Mouse (Mus musculus): ENCODE data around the gene Mrpl24. TPM values are rescaled to one million over a fixed set of nuclear protein-coding genes. Genes with fewer than 3 reads are reported as not detected.

Mrpl24 gene
- polyA plus RNA-seq, 1 experiment from 2014 or later = 53.5 TPM

- H3K27ac ChIP-seq = no peak overlapping the region
- 90% methylated on average over 2 of the region's 2 CpGs for WGBS
- no peaks in the 10 kb centered on the region for H3K9me3 ChIP-seq (ENCODE audit: control insufficient read depth, low read length)
- H3K4me2 ChIP-seq (replicated peaks) = no peak overlapping the region
- no peak overlapping the region for H3K9ac ChIP-seq
- no peak overlapping the region for H3K4me3 ChIP-seq (replicated peaks; ENCODE audit: low read length)
- peaks cover 26% of the 10 kb centered on the region for H3K4me1 ChIP-seq (replicated peaks; ENCODE audit: control insufficient read depth, insufficient read depth, low read length)
- H3K36me3 ChIP-seq (replicated peaks; ENCODE audit: control insufficient read depth, insufficient read depth) = peaks cover 60% of the 10 kb centered on the region
- no peaks in the 10 kb centered on the region for H3K27me3 ChIP-seq (ENCODE audit: control insufficient read depth, insufficient read depth, low read length)
- DNase-seq (ENCODE audit: low spot score) = no peak
- ATAC-seq (ENCODE audit: low FRiP score) = no peak
Measured at GRCm38 (mm10) chr3:87942471-87942870, 23.2 kb downstream of the Mrpl24 start.

- no peak overlapping the region for H3K9ac ChIP-seq
- 84% methylated on average over 7 of the region's 7 CpGs for WGBS
- H3K27ac ChIP-seq = no peak overlapping the region
- ATAC-seq (ENCODE audit: low FRiP score) (no peak), DNase-seq (ENCODE audit: low spot score) (no peak)
- no peaks in the 10 kb centered on the region for H3K9me3 ChIP-seq (ENCODE audit: control insufficient read depth, low read length)
- no peak overlapping the region for H3K4me2 ChIP-seq (replicated peaks)
- peaks cover 37% of the 10 kb centered on the region for H3K4me1 ChIP-seq (replicated peaks; ENCODE audit: control insufficient read depth, insufficient read depth, low read length)
- H3K27me3 ChIP-seq (ENCODE audit: control insufficient read depth, insufficient read depth, low read length) = no peaks in the 10 kb centered on the region
- H3K36me3 ChIP-seq (replicated peaks; ENCODE audit: control insufficient read depth, insufficient read depth) = peaks cover 49% of the 10 kb centered on the region
- H3K4me3 ChIP-seq (replicated peaks; ENCODE audit: low read length) = no peak overlapping the region
Measured at GRCm38 (mm10) chr3:87943586-87943985, 24.3 kb downstream of the Mrpl24 start.

- H3K27ac ChIP-seq = no peak overlapping the region; the same call in 1 of the 2 replicates
- peaks cover 51% of the 10 kb centered on the region for H3K4me1 ChIP-seq (replicated peaks; ENCODE audit: control insufficient read depth, insufficient read depth, low read length)
- peaks cover 34% of the 10 kb centered on the region for H3K36me3 ChIP-seq (replicated peaks; ENCODE audit: control insufficient read depth, insufficient read depth)
- 4% methylated on average over 4 of the region's 4 CpGs for WGBS
- peak overlapping the region; percentile 36; the same call in 1 of the 2 replicates for H3K9ac ChIP-seq
- no peak overlapping the region for H3K4me3 ChIP-seq (replicated peaks; ENCODE audit: low read length)
- no peak overlapping the region for H3K4me2 ChIP-seq (replicated peaks)
- H3K27me3 ChIP-seq (ENCODE audit: control insufficient read depth, insufficient read depth, low read length) = no peaks in the 10 kb centered on the region
- no peak for DNase-seq (ENCODE audit: low spot score)
- peak; percentile 47; the same call in 1 of the 2 replicates for ATAC-seq (ENCODE audit: low FRiP score)
- no peaks in the 10 kb centered on the region for H3K9me3 ChIP-seq (ENCODE audit: control insufficient read depth, low read length)
Measured at GRCm38 (mm10) chr3:87944838-87945600, 25.7 kb downstream of the Mrpl24 start.

GRCm38 (mm10) chr3:87945781-87946540 lies 26.7 kb downstream of the Mrpl24 start:
- no peaks in the 10 kb centered on the region for H3K27me3 ChIP-seq (ENCODE audit: control insufficient read depth, insufficient read depth, low read length)
- WGBS = 15% methylated on average over 12 of the region's 12 CpGs
- 0 out of 2 replicates have a peak overlapping the region, but pooled peaks have one; percentile 28 for H3K9ac ChIP-seq
- H3K36me3 ChIP-seq (replicated peaks; ENCODE audit: control insufficient read depth, insufficient read depth) = peaks cover 25% of the 10 kb centered on the region
- H3K4me3 ChIP-seq (replicated peaks; ENCODE audit: low read length) = no peak overlapping the region
- no peak for ATAC-seq (ENCODE audit: low FRiP score)
- no peak for DNase-seq (ENCODE audit: low spot score)
- H3K9me3 ChIP-seq (ENCODE audit: control insufficient read depth, low read length) = no peaks in the 10 kb centered on the region
- H3K4me1 ChIP-seq (replicated peaks; ENCODE audit: control insufficient read depth, insufficient read depth, low read length) = peaks cover 53% of the 10 kb centered on the region
- H3K27ac ChIP-seq = 0 out of 2 replicates have a peak overlapping the region, but pooled peaks have one; percentile 14
- no peak overlapping the region for H3K4me2 ChIP-seq (replicated peaks)

- 0% methylated on average over 1 of the region's 1 CpGs for WGBS
- H3K27me3 ChIP-seq (ENCODE audit: control insufficient read depth, insufficient read depth, low read length) = no peaks in the 10 kb centered on the region
- peaks cover 53% of the 10 kb centered on the region for H3K4me1 ChIP-seq (replicated peaks; ENCODE audit: control insufficient read depth, insufficient read depth, low read length)
- H3K4me3 ChIP-seq (replicated peaks; ENCODE audit: low read length) = no peak overlapping the region
- 0 out of 2 replicates have a peak overlapping the region, but pooled peaks have one; percentile 14 for H3K27ac ChIP-seq
- peaks cover 20% of the 10 kb centered on the region for H3K36me3 ChIP-seq (replicated peaks; ENCODE audit: control insufficient read depth, insufficient read depth)
- H3K9ac ChIP-seq = 0 out of 2 replicates have a peak overlapping the region, but pooled peaks have one; percentile 28
- ATAC-seq (ENCODE audit: low FRiP score) = no peak
- no peak for DNase-seq (ENCODE audit: low spot score)
- no peaks in the 10 kb centered on the region for H3K9me3 ChIP-seq (ENCODE audit: control insufficient read depth, low read length)
- H3K4me2 ChIP-seq (replicated peaks) = no peak overlapping the region
Measured at GRCm38 (mm10) chr3:87946541-87946860, 27.2 kb downstream of the Mrpl24 start.

- Histone ChIP-seq H3K27me3 (ENCODE audit: control insufficient read depth, insufficient read depth, low read length) (no peaks in the 10 kb centered on the region), H3K36me3 (replicated peaks; ENCODE audit: control insufficient read depth, insufficient read depth) (peaks cover 13% of the 10 kb centered on the region; the same call in 1 of the 2 replicates), H3K4me3 (replicated peaks; ENCODE audit: low read length) (peak overlapping the region; percentile 28), H3K4me2 (replicated peaks) (peak overlapping the region; percentile 63), H3K9me3 (ENCODE audit: control insufficient read depth, low read length) (no peaks in the 10 kb centered on the region), H3K4me1 (replicated peaks; ENCODE audit: control insufficient read depth, insufficient read depth, low read length) (peaks cover 58% of the 10 kb centered on the region), H3K9ac (peak overlapping the region; percentile 49), H3K27ac (no peak overlapping the region)
- WGBS = 4% methylated on average over 26 of the region's 26 CpGs
- no peak for DNase-seq (ENCODE audit: low spot score)
- ATAC-seq (ENCODE audit: low FRiP score) = no peak
Measured at GRCm38 (mm10) chr3:87947056-87947810, 27.9 kb downstream of the Mrpl24 start.

- no peak; the same call in 1 of the 2 replicates for ATAC-seq (ENCODE audit: low FRiP score)
- H3K36me3 ChIP-seq (replicated peaks; ENCODE audit: control insufficient read depth, insufficient read depth) = peaks cover 8% of the 10 kb centered on the region; the same call in 1 of the 2 replicates
- no peaks in the 10 kb centered on the region for H3K27me3 ChIP-seq (ENCODE audit: control insufficient read depth, insufficient read depth, low read length)
- peak overlapping the region; percentile 28 for H3K4me3 ChIP-seq (replicated peaks; ENCODE audit: low read length)
- DNase-seq (ENCODE audit: low spot score) = no peak
- H3K4me2 ChIP-seq (replicated peaks) = peak overlapping the region; percentile 63
- peaks cover 63% of the 10 kb centered on the region for H3K4me1 ChIP-seq (replicated peaks; ENCODE audit: control insufficient read depth, insufficient read depth, low read length)
- WGBS = 0% methylated on average over 13 of the region's 17 CpGs
- H3K9ac ChIP-seq = peak overlapping the region; percentile 49
- no peaks in the 10 kb centered on the region for H3K9me3 ChIP-seq (ENCODE audit: control insufficient read depth, low read length)
- no peak overlapping the region for H3K27ac ChIP-seq
Measured at GRCm38 (mm10) chr3:87947811-87948199, 28.5 kb downstream of the Mrpl24 start.

GRCm38 (mm10) chr3:87948378-87949265 lies 29.3 kb downstream of the Mrpl24 start, which contains the start of gene Crabp2:
Gene Crabp2, plus strand, starts transcription at chr3:87948666.
- peaks cover 5% of the 10 kb centered on the region; the same call in 1 of the 2 replicates for H3K36me3 ChIP-seq (replicated peaks; ENCODE audit: control insufficient read depth, insufficient read depth)
- peak within 1 kb of the TSS; percentile 49 for H3K9ac ChIP-seq
- 0 out of 2 replicates have a peak within 1 kb of the TSS, but pooled peaks have one; percentile 17 for H3K27ac ChIP-seq
- no peaks in the 10 kb centered on the region for H3K9me3 ChIP-seq (ENCODE audit: control insufficient read depth, low read length)
- H3K27me3 ChIP-seq (ENCODE audit: control insufficient read depth, insufficient read depth, low read length) = no peaks in the 10 kb centered on the region
- DNase-seq (ENCODE audit: low spot score) (no peak), ATAC-seq (ENCODE audit: low FRiP score) (peak; percentile 7; the same call in 1 of the 2 replicates)
- peaks cover 64% of the 10 kb centered on the region for H3K4me1 ChIP-seq (replicated peaks; ENCODE audit: control insufficient read depth, insufficient read depth, low read length)
- peak within 1 kb of the TSS; percentile 63 for H3K4me2 ChIP-seq (replicated peaks)
- WGBS = 2% methylated on average over 35 of the region's 35 CpGs
- peak within 1 kb of the TSS; percentile 28 for H3K4me3 ChIP-seq (replicated peaks; ENCODE audit: low read length)

All from hindbrain, embryonic 14.5 days (tissue).